Mouse (Mus musculus) urinary bladder, postnatal 25 days (tissue): ENCODE measurements around the gene Cers2.
"Not testable (repeated sequence)": the region's sequence is repeated elsewhere in the genome, so short reads cannot be mapped to it uniquely, and the experiment has no call there.

Experiments used
- DNase-seq: peaks from one replicate; pipeline ENCODE4 v3.0.0; 2022; ENCODE audit warnings: low spot score

Cers2 gene

DNA sequence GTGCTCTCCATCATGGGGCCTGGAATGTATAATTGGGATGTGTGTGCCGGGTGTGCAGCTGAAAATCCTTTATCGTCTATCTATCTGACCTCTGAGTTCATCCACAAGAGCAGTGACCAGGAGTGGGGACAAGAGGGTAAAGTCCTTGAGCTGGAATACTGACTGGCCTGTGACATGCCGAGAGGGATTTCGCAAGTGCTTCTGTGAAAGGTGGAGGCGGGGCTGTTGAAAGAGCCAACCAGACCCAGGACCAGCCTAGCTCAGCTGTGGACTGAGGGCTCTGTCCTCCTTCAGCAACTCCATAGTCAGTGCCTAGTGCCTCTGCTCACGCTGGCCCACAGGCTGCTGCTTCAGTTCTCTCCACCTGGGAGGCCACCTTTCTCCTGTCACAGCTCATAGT is 4.0 kb downstream of the Cers2 start:
- DNase-seq = no peak

DNA sequence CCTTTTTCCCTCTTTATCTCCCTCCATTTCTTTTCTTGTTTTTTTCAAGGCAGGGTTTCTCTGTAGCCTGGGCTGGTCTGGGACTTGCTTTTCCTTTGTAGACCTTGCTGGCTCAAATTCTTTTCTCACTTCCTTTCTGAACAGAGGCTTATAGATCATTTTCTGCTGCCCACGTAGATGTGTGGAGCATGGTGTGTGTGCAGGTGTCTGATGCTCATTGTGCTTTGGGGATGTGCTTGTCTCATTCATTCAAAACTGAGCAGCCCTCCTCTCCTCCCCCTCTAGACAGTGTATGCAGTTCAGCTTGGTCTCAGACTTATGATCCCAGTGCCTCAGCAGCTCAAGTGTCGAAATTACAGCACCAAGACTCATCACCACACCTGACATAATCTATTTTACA is 4.5 kb downstream of the Cers2 start:
- no peak for DNase-seq

DNA sequence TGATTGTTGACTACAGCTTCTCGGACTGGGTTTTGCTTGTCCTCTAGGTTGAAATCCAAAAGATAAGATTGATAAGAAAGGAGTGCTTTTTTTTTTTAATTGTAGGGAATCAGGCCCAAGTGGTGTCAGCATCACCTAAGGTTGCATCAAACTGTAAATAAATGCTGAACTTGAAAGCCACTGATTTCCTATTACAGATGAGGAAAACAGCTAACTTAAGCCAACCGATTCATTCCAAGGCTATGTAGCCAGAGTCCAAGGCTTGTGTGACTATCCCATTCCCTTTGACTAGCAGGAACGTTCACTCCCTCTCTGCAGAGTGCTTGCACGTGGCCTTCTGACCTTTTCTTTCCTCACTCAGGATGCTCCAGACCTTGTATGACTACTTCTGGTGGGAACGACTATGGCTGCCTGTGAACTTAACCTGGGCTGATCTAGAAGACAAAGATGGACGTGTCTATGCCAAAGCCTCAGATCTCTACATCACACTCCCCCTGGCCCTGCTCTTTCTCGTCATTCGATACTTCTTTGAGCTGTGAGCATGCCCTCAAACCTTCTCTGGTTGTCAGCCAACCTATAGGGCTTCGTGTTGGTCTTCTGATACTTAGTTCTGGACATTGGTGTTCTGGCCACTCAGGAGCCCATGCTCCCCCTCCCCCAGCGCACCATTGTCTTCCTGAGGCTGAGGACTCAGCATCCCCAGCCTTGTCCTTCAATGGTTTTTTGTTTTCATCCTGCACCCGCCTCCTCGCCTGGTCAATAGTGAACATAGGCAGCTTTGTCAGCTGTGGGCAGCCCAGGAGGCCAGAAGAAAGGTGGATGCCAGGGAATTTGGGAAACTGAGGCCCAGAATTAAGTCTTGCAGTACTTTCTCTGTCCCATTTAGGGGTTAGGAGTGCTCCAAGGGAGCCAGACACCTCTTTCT is 5.4 kb downstream of the Cers2 start:
- no peak for DNase-seq

DNA sequence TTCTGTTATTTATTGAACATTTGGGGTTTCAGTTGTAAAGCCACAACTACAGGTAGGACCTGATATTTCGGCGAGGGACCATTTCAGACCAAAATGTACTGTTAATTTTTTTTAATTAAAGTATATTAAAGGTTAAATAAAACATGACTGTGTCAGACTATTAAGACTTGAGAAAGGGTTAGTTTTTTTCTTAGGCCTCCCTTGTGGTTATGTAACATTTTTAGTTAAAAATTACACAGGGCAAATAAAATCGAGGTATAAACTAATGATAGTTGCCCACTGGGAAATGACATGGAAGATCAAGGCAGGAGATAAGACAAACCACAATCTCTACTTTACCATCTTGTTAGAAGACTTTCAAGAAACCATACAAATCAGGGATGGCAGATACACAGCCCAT is 8.8 kb downstream of the Cers2 start:
- DNase-seq = no peak

DNA sequence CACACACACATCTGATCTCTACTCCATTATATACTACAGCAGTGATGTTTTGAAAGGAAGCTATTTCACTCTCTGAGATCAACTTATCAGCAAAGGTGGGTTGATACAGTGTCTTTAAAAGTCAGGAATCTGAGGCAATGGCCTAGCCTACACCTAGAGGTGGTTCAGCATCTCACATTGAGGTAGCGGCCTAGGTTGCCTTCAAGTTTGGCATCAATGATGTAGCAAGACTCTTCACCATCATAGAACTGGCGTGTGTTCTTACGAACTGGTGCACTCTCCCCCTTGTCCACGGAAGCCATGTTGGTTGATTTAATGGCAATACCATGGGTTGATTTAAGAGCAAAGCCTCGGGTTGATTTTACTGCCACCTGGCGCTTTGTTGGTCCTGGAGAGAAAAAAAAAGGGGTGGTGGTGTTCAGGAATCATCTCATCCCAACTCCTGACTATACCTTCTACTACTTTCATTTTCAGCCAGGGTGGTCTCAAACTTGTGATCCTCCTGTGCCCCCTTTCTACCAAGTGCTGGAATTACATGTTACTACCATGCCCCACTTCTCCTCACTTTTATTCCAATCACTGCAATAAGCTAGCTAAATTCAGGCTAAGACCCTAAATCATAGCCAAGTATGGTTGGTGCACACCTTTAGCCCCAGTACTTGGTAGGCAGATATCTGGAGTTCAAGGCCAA is 10.0 kb downstream of the Cers2 start:
- DNase-seq = no peak

DNA sequence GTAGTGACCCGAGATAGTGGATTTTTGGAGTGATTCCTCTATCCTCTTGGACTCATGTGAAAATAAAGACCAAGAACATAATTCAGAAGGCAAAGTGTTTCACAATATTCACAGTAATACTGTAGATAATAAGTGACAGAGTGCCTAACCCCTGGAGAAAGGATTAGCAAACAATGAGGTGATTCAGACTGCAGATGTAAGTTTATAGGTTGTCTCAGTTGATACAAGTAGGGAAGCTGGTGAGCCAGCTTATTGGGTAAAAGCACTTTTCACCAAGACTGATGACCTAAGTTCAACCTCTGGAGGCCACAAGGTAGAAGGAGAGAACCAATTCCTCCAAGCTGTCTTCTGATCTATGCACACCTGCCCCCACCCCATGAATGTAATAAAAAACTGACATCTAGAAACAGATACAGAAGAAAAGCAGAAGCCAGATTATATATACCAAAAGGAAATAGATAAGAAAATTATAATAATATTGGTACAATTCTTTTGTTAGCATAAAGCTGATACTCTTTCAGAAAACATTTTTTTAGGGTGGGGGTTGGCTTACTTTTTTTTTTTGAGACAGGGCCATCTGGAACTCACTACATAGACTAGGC is 14.3 kb downstream of the Cers2 start:
- no peak for DNase-seq

DNA sequence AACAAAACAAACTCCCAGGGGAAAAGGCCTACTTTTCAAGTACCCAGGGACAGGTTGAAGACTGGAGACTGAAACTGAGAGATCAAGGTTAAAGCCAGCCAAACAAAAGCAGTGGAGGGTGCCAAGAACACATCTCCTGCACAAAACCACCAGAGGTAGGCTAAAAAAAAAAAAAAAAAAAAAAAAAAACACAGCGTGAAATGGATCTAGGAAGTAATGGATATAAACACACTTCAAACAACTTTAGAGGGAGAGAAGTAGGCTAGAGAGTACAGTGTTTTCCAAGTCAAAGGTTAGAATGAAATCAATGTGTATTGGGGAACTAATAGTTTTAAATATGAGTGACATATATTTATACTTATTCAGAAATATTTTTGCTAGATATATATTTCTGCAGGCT is 16.9 kb downstream of the Cers2 start:
- DNase-seq = no peak

DNA sequence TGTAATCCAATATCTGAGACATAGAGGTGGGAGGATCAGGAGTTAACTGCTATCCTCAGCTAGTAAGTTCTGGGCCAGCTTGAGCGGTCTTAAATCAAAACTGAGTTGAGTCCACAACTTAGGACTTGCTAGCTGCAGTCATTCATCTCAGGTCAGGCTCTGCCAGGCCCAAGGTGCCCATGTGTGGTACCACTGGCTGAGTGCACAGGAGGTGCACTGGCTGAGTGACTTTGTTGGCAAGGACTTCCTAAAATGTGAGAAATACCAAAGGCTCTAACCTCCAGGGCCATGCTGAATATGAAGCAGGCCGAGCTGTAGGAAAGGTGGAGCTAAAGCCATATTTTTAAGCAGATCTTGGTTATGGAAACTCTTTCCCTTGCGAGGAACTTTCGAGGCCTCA is 22.8 kb downstream of the Cers2 start:
- no peak for DNase-seq

DNA sequence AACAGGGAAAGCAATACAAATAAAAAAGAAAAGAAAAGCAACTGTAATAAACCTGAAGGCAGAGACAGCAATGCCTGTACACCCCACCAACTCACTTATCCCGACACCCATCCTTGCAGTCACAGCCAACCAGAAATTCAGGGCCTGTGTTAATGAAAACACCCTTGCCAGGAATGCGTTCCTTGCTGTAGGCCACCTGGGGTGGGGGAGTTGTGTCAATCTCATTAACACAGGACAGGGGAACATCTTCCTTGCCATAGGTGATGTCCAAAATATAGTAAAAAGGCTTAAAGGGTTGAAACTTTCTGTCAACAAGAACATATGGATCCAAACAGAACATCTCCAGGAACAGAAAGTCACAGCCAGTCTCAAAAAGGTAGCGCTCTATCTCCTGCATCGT is 23.7 kb downstream of the Cers2 start:
- no peak for DNase-seq

DNA sequence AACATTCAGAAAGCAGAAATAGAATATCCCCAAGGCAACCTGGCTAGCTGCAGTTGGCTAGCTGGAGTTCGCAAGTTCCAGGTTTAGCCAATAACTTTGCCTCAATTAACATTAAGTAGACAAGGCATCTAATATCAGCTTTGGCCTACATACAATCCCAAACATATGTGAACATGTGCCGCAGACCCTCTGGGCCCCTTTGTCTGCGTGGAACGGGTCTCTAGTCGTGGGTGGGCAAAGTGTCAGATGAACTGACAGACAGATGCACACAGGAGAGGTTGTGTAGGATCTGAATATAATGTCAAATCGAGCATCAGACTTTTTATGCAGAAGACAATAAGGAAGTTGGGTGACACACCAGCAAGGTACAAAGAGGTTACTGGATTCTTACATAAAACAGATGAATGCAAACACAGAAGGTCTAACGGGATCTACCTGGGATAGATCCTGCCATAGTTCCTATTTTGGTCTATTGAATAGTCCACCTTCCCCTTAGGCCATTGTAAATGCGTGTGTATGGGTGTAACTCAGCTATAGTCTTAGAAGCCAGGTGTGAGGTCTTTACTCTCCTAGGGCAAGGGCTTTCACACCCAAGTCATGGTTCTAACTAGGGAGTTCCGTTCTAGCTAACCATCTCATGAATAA is 28.9 kb downstream of the Cers2 start:
- not testable (repeated sequence) for DNase-seq

DNA sequence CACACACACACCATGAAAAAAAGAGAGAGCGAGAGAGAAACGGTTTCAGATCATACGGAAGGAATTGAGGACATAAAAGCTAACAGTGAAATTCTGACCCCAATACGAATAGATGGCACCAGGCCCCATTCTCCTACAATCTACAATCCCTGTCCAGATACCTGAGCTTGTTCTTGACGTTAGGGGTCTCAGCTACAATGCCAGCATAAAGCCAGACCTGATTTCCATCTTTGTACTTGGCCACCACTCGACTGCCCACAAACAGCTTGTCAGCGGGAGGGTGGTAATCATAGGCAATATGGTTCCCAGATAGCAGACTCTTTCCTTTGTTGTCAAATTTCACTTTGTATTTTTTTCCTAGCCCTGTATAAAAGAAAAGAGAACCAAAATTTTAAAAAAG is 31.9 kb downstream of the Cers2 start:
- DNase-seq = no peak

DNA sequence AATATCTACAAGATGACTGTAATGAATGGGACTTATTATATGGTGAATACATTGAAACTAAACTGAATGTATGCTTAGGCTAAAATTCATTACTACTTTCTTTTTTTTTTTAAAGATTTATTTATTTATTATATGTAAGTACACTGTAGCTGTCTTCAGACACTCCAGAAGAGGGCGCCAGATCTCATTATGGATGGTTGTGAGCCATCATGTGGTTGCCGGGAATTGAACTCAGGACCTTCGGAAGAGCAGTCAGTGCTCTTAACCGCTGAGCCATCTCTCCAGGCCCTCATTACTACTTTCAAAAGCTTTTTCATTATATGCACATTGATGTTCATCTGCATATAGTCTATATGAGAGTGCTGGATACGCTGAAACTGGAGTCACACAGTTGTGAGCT is 33.8 kb downstream of the Cers2 start:
- DNase-seq = not testable (repeated sequence)

DNA sequence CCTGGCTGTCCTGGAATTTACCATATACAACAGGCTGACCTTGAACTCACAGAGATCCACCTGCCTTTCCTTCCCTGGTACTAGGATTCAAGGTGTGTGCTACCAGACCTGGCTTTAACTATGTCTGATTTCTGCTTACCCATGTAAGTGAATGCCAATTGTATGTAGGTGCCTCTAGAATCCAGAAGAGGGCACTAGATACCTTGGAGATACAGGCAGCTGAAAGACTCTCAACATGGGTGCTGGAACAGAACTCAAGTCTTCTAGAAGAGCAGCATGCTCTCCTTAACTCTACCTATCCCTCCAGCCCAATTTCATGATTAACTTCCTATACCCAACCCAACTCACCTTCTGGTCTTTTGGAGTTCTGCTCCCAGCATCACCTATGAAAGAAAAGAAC is 34.9 kb downstream of the Cers2 start:
- DNase-seq = no peak

DNA sequence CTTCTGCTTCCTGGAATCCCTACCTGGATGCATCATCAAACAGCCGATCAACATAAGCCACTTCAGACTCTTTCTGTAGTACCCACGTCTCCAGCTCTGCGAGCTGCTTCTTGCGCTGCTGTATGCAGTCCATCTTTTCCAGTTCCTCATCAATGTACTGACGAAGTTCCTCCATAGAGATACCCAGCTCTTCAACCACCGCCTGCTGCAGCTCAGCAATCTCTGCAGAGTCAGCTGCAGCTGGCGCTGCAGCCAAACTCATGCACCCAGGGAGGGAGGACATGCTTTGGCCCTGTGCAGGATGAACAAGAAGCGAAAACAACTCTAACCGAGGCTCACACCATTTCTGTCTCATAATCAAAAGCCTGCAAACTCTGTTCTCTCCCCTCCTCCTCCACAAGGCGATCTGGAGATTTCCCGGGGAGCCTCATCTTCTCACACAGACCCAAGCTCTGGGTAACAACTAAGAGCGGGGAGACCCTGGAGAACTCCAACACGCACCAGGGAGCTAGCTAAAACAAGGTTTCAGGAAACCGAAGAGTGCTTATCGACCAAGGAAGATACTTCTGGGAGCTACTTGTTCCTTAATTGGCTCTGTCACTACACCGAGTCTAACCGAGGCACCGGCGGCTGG is 41.4 kb downstream of the Cers2 start:
- DNase-seq = not testable (repeated sequence)

DNA sequence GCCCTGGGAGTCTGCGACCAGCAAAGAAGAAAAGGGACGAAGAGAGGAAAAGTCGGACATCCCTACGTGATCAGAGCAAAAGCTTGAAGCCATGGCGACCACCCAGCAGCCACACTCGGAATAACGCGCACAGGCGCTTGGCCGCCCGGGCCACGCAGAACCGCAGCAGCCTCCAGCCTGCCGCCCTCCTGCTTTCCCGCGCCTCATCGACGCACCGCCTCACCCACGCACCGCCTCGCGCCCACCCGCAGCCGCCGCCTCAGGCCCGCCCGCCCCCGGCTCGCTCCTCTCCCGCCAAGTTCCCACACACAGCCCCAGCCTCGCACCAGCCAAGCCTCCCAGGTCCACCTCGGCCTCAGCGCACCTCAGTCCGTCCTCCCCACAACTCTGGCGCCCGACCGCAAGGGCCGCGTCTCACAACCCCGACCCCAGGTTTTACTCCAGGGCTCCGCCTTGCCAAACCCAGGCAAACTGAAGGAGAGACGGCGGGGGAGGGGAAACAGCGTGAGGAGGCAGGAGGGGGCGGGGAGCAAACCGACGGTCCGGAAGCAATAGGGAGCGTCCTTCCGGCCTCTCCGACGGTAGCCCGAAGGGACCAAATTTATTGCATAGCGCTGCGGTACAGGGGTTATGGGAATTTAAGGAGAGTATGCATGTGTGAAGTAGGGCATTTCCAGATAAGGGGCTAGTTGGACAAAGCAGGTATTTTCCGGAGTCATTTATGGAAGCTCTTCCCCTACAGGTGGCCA is 42.3 kb downstream of the Cers2 start, which contains the start of gene Setdb1:
Gene Setdb1 (minus strand): TSS at position 502 of the 749 bp plus-strand sequence.
- DNase-seq = peak; percentile 94

DNA sequence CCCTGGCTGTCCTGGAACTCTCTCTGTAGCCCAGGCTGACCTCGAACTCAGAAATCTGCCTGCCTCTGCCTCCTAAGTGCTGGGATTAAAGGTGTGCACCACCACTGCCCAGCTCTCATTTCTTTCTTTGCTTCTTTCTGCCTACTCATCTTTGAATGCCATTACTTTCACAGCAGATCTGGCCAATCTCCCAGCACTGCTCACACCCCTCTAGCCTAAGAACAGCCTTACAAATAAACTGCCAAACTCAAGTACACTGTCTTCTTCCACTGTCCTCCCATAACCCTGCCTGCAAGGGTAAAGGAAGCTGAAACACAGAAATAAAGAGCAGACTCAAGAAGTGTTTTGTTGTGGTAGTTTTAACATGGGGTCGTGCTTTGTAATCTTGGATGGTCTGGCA is 43.2 kb downstream of the Cers2 start:
- DNase-seq = no peak

DNA sequence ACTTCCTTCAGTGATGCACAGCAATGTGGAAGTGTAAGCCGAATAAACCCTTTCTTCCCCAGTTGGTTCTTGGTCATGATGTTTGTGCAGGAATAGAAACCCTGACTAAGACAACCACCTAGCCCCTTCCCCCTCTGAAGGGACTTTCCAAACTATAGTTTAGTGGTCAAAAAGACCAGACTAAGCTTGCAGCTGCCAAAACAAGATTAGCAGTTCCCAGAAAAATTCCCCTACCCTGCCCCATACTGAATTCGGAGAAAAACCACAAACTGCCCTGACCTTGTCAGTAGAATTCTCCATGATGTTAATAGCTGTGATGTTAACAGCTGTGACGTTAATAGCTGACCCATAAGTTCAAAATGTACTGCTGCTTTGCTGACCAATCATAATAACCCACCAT is 45.7 kb downstream of the Cers2 start:
- DNase-seq = not testable (repeated sequence)

DNA sequence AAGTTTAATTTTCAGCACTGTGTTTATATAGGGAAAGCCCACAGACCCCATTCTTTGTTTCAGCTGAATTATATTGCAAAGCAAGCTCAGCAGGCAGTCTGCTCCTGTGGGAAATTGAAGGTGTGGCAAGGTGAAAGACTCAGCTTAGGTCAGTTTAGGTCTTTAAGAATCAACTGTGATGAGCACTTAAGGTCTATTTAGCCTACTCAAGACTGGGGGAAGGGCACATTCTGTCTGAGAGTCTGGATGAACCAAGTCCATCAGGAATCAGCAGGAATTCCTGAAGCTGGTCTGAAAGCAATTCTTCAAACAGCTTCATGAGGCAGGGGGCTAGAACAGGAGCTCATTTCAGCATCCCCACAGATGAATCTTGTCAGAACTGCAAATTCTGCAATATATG is 55.5 kb downstream of the Cers2 start:
- no peak for DNase-seq
